Mouse (Mus musculus): ENCODE data around the gene Alkbh6.

DNA sequence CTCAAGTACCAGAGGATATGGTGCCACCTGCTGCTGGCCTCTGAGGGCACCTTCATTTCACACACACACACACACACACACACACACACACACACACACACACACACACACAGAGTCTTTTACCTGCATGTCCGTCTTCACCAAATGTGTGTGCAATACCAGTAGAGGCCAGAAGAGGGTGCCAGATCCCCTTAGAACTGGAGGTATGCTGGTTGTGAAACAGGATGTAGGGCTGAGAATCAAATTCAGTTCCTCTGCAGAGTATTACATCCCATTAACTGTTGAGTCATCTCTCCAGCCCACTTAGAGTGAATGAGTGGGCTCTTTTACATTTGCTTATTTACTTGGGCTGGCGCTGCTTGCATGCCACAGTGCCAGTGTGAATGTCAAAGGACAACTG lies 16.8 kb downstream of the Alkbh6 start:
- TF ChIP-seq CTCF (IDR thresholded peaks at IDR 0.05; ENCODE audit: low read depth, low read length) (peak; percentile 36), POLR2A (IDR thresholded peaks at IDR 0.05; ENCODE audit: extremely low read depth, insufficient read depth, low read length) (no peak)
